Mouse (Mus musculus) forelimb bud, embryonic 11.5 days (tissue): ENCODE data around the gene Tnik.

Experiments
- DNase-seq: peaks from one replicate; pipeline ENCODE4 v3.0.0-alpha.2; 2012; ENCODE audit warnings: low read depth, low spot score

The Tnik gene

GRCm38 (mm10) chr3:28466688-28467087, 203.7 kb downstream of the Tnik start:
- DNase-seq, result no peak

DNA sequence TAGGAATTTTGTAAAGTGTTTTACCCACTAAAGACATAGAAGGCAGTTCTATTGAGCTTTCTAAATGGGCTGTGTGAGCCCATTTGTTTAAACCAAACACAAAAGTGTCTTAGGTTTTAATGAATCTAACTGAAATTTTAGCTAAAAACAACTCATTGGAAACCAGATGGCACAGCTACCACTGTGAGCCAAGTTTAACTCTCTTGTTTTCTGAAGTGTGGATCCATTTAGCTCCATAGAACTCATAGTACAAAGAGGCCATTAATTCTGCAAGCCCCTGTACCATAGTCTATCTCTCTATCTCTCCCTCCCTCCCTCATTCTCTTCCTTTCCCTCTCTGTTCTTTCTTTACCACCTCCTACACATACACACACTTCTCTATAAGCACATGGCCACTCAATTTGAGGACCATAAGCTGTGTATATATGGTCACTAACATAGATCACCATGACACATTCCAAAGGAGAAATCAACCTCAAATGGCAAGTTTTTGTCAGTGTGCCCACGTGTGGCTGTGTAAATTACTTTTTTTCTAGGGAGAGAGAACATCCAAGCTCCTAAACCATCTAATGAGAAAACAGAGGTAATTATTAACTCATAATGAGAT, 204.2 kb downstream of the Tnik start:
- DNase-seq, result no peak

GRCm38 (mm10) chr3:28467871-28468285, 204.9 kb downstream of the Tnik start:
- DNase-seq, result peak; percentile 3

DNA sequence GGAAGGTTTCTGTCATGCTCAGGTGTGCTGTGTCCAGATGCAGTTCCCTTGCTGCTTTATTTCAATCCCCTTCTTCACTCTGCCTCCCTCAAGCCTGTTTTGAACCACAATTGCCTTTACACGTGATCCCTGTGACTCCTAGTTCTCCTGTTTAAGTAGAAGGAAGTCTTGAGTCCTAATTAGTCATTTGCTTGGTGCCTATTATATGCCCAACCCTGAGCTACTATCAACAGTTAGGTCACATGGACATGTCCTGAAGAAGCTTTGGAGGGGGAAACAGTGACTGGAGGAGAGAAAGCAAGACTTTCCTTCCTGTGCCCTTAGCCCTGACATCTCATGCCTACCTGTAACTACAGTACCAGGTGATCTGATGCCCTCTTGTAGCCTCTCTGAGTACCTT, 210.4 kb downstream of the Tnik start:
- no peak for DNase-seq

GRCm38 (mm10) chr3:28477373-28477772, 214.4 kb downstream of the Tnik start:
- DNase-seq, result no peak

DNA sequence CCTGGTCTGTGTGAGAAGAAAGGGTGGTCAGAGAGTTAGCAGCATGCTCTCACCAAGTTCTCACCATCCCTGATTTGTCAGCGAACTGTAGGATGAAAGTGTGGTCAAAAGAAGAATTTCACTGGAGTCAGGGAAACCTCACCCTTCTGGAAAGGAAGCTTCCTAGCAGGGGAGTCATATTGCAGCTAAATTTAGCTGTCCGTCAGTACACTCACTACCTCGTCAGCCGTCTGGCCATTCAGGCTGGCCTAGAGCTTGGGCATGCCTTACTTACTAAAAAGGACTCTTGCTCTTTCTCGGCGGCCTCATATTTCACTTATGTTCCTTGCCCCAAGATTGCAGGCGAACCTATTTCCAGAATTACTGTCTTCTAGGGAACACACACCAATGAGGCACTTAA, 222.7 kb downstream of the Tnik start:
- no peak for DNase-seq

- no peak for DNase-seq
Measured at GRCm38 (mm10) chr3:28487418-28487817, 224.4 kb downstream of the Tnik start.

- DNase-seq, result no peak
Measured at GRCm38 (mm10) chr3:28491085-28492041, 228.3 kb downstream of the Tnik start.

GRCm38 (mm10) chr3:28496806-28497502, 233.9 kb downstream of the Tnik start:
- DNase-seq, result no peak

DNA sequence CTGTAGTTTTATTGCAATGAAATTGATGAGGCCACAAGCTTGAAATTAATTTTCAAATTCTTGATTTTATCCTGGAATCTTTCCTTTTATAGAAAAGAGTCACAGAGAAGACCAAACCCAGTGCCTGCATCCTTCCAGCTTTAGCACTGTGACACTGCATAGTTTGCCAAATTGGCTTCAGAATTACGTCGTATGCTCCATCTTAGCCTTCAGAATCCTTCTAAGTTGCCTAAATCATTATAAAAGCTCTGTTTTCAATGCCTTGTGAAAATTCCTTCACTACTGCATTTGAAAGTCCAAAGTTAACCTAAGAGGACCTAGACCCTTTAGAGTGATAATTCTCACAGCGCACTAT, 234.5 kb downstream of the Tnik start:
- DNase-seq, result no peak

DNA sequence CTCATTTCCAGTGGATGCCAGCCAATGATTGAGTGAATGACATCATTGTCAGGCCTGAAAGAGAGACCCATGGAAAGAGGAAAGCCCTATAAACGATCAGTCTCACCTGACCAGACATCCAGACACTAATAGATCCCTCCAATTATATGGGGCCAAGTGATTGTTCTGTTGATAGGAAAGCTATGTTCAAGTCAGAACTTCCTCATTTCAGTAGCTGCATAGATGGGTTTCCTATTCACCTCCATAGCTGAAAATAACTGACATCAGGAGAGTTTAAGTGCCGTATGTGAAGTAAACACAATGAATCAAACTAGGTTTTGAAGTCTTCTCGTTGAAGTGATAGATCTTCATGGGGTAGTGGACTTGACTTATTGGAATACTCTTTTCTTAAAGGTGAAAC, 239.7 kb downstream of the Tnik start:
- DNase-seq, result no peak

DNA sequence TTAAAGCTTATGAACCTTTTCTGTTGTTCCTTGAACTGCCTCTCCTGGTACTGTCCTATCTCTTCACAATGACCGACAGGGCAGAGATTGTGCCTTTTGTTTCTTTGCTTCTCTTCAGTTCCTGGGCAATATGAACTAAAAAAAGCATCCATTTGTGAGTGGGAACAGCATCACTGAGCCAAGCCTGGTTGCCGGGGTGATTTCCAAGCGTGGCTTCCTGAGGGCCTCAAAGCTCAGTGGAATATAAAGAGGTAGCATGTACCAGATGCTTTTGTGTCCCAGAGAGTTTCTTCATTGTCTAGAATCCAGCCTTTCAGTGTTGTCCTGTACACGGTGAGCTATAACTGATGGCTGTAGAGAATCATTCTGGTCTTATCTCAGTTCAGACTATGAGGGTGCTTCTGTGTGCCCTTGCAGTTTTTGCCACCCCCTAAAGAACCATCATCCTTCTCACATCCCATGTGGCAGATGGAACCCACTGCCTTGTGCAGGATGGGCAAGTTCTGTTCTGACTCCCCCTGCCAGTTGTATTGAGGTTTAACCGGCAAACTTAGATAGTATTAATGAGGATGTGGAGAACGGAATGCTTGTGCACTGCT, 246.4 kb downstream of the Tnik start:
- DNase-seq, result no peak

GRCm38 (mm10) chr3:28523004-28523482, 260.0 kb downstream of the Tnik start:
- no peak for DNase-seq

DNA sequence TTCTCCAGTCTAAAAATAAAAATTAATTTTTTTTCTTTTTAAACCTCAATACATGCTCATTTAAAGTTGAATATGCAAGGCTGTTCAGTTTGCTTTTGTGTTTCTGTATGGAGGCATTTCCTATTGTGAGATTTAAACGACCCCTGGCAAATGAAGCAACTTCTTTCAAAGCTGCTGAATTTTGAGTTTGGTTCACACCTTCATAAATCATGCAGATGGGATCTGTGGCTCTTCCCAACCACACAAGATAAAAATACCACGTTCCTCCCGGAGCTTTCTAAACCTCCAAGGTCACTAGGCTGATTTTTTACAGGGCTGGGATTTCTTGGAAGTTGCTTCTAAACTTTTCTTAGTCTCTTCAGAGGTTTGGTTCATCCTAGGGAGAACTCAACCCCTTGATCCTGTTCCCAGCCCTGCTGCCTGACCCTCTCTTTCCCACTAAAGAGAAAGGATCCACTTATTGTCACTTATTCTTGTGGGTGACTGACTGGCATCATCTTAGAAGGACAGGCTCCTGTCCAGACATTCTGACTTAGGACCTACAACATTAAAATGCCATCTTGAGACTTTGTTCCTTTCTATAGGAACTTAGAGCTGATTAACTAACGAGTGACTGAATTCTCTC, 260.6 kb downstream of the Tnik start:
- no peak for DNase-seq

DNA sequence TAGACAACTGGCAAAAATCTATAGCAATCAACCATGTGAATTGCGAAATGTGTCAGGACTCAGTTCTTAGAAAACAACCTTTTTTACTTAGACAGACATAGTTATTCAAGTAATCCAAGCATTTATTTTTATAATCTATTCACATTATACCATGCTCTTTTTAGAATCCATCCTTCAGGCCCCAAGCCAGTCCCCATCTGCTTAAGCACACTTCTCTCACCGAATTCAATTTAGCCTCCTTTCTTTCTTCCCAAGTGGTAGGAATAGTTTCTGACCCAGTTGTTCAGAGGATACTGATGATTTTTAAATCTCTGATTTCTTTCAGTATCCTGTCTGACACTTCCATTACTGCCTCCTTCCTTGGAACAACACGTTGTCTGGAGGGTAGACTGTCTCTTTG, 261.5 kb downstream of the Tnik start:
- no peak for DNase-seq

DNA sequence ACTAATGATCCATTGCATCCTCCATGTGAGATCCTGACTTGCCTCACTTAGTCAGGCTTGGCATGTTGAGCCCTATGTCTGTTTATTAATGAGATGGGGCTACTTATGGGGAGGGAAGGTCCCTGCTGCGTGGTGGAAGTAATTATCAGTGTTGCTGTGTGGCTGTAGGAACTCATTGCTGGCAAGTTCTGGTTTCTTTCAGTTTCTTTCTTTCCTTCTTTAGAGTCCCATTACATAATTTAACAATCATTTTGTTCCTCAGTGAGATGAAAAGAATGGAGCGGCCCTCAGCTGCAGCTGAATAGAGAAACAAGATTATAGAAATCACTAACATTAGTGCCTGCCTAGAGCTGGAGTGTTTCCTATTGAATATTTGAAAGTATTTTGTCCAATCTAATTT, 263.7 kb downstream of the Tnik start:
- DNase-seq, result no peak

GRCm38 (mm10) chr3:28527231-28527630, 264.2 kb downstream of the Tnik start:
- no peak for DNase-seq

- no peak for DNase-seq
Measured at GRCm38 (mm10) chr3:28529548-28529947, 266.5 kb downstream of the Tnik start.

- no peak for DNase-seq
Measured at GRCm38 (mm10) chr3:28531294-28531956, 268.4 kb downstream of the Tnik start.

- DNase-seq, result no peak
Measured at GRCm38 (mm10) chr3:28532666-28533065, 269.7 kb downstream of the Tnik start.

DNA sequence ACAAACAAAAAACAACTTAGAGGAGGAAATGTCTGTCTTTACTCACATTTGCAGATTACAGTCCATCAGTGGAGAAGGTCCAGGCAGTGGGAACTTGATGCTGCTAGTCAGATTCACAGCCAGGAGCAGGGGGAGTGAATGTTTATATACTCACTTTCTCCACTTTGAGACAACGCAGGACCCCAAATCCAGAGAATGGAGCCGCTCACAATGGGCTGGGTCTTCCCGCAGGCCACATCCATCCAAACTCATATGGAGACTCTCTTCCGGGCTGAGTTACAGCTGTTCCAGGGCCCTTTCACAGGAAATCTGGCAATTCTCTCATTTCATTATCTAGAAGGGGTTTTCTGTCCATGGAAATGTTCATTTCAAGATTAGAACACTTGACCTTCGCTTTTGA, 277.1 kb downstream of the Tnik start:
- DNase-seq, result no peak
